In genomic region chr6:117140907-117141306, GRCm38 (mm10) we compare ENCODE assay signal across 11 mouse cellular contexts.
"Had no signal": no experiment of that assay in that cellular context is flagged by ENCODE, and none has a peak within 500 bp of the region (broad histone marks: within the 10 kb centered on the region; RNA-seq: fewer than 3 reads in every experiment).

No protein-coding gene starts in this region.

- DNase-seq: liver, postnatal 0 days; lung, adult 2 months; lung, postnatal 14 days; lung, postnatal 36 days; right cerebral cortex, postnatal 14 days; thymus, adult 18-20 months; thymus, postnatal 14 days; thymus, postnatal 36 days had no signal

- ATAC-seq: liver, postnatal 0 days; lung, postnatal 0 days; midbrain, embryonic 13.5 days; midbrain, embryonic 15.5 days had no signal
